Mouse (Mus musculus): Measurements from ENCODE around the gene Pacs2. TPM values are rescaled to one million over a fixed set of nuclear protein-coding genes. Genes with fewer than 3 reads are reported as not detected.

The Pacs2 gene
- total RNA-seq, 2 experiments from 2014 or later = 62.8 to 68.0 TPM

DNA sequence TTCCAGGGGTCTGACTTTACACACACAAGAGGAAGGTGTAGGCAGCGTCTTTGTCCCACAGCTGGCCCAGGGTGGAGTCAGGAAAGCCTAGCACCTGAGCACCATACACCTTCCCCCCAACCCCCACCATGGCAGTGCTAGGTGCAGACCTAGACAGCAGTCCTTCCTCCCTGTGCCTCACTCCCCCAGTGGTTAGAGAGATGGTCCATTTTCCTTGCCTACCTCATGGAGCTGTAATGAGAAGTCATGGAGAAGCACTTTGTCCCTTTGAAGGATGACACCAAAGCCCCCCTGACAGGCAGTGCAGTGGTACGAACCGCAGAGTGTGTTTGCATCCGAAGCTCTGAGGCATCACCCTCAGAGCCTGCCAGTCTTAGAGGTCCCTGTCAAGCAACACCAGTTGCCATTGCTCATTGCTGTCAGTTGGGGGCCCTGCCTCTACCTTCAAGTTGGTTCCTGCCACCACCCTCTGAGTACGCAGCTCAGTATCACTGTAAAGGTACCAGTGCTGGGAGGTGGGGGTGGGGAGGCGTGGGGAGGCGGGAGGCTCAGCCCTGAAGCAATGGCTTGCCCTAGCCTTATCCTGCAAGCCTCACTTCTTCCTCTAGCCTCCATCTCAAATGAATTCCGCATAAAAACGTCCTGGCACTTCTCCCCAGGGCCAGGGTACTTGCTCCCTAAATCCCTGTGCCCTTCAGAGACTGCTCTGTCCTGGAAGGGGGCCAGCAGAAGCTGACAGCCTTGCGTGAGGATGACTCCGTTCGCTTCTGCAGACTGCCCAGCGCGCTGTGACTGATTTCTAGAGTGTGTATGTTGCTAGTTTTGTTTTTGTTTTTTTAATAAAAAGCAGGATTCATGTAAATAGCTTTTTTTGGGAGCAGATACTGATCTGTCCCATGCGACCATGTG, 59.4 kb downstream of the Pacs2 start:
- DNase-seq (ENCODE audit: extremely low spot score in 1 of 2, low spot score in 2 of 2) = peak in 1 of 2 experiments; percentile 32
- peak overlapping the region; percentile 95 for H3K27ac ChIP-seq
- no peak for TF ChIP-seq CTCF (IDR thresholded peaks at IDR 0.05)
- peak overlapping the region; percentile 59 for H3K4me3 ChIP-seq
- intact Hi-C loops (cut with DNase I) = loop anchor here (2.0 kb wide), 3 partner anchors 25 to 69 kb away; partner anchors contain the start of genes Mta1 and Pacs2

DNA sequence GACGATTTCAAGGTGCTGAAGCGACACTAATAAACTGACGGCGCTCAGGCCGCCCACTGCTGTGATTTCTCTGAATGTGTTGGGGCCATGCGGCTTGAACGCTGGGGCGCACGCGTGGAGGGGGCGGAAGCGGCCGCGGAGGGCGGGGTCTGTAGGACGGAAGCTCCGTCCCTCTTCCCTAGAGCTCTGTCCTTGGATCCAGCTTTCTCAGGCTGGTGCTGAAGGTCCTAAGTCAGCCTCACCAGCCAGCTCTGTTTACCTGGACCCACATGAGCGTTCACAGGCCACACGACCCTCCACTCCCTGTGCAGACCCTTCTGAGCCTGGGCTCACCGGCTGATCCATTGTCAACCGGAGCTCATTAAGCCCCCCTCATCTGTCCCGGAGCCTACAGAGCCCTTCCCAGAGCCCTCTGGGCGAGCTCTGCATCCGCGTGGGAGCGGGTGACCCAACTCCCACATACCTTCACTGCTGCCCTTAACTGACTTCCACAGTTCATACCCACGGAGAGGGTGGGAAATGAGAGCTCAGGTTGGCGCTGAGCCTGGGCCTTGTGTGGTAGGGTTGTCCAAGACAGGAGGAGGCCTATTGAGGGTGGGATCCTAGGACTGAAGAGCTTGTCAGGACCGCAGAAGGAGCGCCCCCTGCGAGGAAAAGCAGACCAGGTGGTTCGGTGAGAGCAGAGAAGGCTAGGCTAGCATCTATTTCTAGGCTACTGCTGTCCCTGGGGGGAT, 60.2 kb downstream of the Pacs2 start, which contains the start of gene Tex22:
Gene Tex22 (plus strand): TSS at position 174 of the 734 bp plus-strand sequence.
- peak; percentile 88 to 89 for DNase-seq (ENCODE audit: extremely low spot score in 1 of 2, low spot score in 2 of 2)
- intact Hi-C loops (cut with DNase I) = loop anchor here (2.0 to 5.0 kb wide), 4 partner anchors 24 to 117 kb away; partner anchors contain the start of genes Mta1 and Pacs2
- Histone ChIP-seq H3K27ac (peak within 1 kb of the TSS; percentile 95), H3K4me3 (peak within 1 kb of the TSS; percentile 59)
- TF ChIP-seq CTCF (IDR thresholded peaks at IDR 0.05) = no peak

DNA sequence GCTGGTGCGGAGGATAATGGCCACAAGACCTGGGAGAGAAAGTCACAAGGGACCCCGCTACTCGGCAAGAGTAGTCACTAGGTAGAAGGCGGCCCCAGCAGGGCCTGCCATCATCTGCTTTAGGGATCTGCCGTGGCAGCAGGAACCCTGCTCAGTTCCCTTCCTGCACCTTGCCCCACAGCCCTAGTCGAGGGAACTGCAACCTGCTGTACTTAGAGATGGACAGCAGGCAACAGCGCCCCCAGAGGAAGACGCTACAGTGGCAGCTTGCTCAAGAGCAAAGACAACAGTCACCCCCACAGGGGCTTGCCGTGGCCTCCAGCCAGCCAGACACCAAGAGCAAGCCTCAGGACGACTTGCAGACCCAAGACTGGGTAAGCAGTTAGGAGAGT, 60.8 kb downstream of the Pacs2 start:
- peak; percentile 98 for TF ChIP-seq CTCF (IDR thresholded peaks at IDR 0.05)
- Histone ChIP-seq H3K4me3 (peak overlapping the region; percentile 59), H3K27ac (peak overlapping the region; percentile 95)
- intact Hi-C loops (cut with DNase I) = loop anchor here (2.0 to 5.0 kb wide), 4 partner anchors 24 to 118 kb away; partner anchors contain the start of genes Mta1 and Pacs2
- peak; percentile 82 to 87 for DNase-seq (ENCODE audit: extremely low spot score in 1 of 2, low spot score in 2 of 2)

DNA sequence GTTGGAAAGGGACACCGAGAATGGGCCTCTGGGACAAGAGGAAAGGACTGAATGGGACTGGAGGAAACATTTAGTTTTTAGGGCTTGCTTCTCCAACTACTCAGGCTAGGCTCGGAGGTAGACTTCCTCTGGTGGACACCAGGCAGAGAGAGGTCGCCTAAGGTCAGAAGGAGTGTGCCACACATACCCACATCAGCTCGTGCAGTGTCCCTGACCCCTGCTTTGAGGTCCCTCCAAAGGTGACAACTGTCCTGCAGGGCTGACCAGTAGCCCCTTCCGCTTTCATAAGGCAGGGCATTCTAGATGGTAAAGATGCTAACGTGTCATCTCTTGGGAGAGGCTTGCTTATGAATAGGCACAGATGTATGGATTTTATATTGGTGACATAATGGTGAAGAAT, 61.2 kb downstream of the Pacs2 start:
- peak overlapping the region; percentile 95 for H3K27ac ChIP-seq
- DNase-seq (ENCODE audit: extremely low spot score in 1 of 2, low spot score in 2 of 2) = no peak
- no peak for TF ChIP-seq CTCF (IDR thresholded peaks at IDR 0.05)
- intact Hi-C loops (cut with DNase I) = loop anchor here (2.0 to 5.0 kb wide), 4 partner anchors 23 to 118 kb away; partner anchors contain the start of genes Mta1 and Pacs2
- H3K4me3 ChIP-seq = no peak overlapping the region

DNA sequence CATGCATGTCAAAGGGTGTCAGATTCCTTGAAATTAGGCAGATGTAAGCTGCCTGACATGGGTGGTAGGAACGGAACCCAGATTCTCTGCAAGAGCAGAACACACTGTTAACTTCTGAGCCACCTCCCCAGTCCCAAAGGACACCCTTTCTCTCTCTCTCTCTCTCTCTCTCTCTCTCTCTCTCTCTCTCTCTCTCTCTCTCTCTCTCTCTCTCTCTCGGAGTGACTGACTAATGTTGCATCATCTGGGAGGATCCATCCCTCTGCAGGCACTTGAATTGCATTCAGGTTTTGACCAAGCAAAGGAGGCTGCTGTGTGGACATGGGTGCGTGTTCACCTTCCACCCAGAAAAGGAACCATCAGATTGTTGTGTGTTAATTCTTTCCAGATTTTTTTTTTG, 73.0 kb downstream of the Pacs2 start:
- no peak for TF ChIP-seq CTCF (IDR thresholded peaks at IDR 0.05)
- H3K4me3 ChIP-seq = no peak overlapping the region
- no peak overlapping the region for H3K27ac ChIP-seq
- DNase-seq (ENCODE audit: extremely low spot score in 1 of 2, low spot score in 2 of 2) = no peak
- intact Hi-C loops (cut with DNase I) = no loop called here

DNA sequence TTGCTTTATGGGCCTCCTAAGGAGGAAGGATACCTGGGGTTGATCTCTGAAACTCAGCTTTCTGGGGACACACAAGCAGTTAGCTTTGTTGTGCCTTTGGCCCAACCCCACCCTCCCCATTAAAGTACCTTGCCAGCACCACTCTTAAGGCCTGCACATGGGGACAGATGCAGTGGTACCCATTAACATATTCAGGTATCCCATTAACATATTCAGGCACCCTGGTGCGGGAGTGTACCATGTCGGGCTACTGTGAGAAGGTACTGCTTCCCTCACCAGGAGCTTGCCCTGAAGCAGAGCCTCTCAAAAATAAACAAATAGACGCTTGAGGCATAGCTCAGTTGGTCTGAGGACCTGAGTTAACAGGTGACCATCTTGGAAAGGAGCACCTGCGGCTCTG, 73.7 kb downstream of the Pacs2 start:
- no peak overlapping the region for H3K27ac ChIP-seq
- H3K4me3 ChIP-seq = no peak overlapping the region
- DNase-seq (ENCODE audit: extremely low spot score in 1 of 2, low spot score in 2 of 2) = no peak
- intact Hi-C loops (cut with DNase I) = no loop called here
- no peak for TF ChIP-seq CTCF (IDR thresholded peaks at IDR 0.05)

DNA sequence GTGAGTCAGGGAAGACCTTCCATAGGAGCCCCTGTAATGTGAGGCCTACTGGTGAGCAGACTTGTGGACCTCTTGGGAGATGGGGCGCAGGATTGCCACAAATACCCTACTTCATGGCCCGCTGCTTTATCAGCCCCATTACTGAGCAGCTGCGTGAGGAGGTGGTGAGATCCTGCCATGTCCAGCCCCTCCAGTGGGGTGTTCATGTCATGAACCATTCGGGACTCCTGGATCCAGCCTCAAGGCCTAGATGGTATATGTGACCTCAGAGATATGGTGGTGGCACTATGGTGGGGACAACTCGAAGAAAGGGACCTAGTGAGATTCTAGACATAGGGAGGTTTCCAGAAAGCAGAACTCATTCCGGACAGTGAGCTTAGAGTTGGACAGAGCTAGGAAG, 74.8 kb downstream of the Pacs2 start:
- intact Hi-C loops (cut with DNase I) = no loop called here
- Histone ChIP-seq H3K27ac (no peak overlapping the region), H3K4me3 (no peak overlapping the region)
- DNase-seq (ENCODE audit: extremely low spot score in 1 of 2, low spot score in 2 of 2) = no peak
- no peak for TF ChIP-seq CTCF (IDR thresholded peaks at IDR 0.05)

DNA sequence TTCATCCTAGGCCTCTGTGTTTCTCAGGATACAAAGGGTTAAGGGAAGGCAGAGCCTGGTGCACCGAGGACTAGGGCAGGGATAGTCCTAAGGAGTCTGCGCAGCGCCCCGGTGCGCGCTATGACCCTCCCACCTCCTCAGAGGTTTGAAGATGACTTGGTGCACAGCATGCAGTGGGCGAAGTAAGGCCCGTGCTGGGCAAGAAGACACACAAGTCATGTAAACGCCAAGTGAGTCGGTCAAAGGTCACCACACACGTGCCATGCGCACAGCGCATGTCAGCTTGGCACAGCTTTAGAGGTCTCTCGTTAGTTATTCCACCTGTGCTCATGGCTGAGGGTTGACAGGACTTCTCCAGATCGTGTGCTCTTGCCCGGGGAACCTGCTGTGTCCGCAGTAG, 75.7 kb downstream of the Pacs2 start:
- intact Hi-C loops (cut with DNase I) = no loop called here
- Histone ChIP-seq H3K4me3 (no peak overlapping the region), H3K27ac (no peak overlapping the region)
- no peak for DNase-seq (ENCODE audit: extremely low spot score in 1 of 2, low spot score in 2 of 2)
- no peak for TF ChIP-seq CTCF (IDR thresholded peaks at IDR 0.05)

DNA sequence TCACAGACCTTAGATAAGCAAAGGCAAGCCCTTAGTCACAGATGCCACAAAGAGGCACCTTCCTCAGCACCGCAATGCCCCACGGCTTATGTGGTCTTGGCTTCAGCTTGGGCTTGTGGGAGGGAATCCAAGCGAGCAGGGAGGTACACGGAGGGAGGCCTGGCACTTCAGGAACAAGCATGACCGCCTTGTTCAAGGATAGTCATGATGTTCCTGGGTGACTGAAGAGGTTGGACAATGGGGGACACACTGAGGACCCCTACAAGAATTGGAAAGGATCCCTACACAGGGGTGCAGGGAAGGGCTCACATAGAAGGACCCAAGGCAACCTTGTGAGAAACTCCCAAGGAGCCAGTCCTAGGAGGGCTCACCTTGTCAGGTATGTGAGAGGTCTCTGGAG, 82.7 kb downstream of the Pacs2 start:
- intact Hi-C loops (cut with DNase I) = no loop called here
- DNase-seq (ENCODE audit: extremely low spot score in 1 of 2, low spot score in 2 of 2) = no peak
- H3K4me3 ChIP-seq = peak overlapping the region; percentile 87
- no peak for TF ChIP-seq CTCF (IDR thresholded peaks at IDR 0.05)
- H3K27ac ChIP-seq = peak overlapping the region; percentile 96; the same call in 1 of the 2 replicates

DNA sequence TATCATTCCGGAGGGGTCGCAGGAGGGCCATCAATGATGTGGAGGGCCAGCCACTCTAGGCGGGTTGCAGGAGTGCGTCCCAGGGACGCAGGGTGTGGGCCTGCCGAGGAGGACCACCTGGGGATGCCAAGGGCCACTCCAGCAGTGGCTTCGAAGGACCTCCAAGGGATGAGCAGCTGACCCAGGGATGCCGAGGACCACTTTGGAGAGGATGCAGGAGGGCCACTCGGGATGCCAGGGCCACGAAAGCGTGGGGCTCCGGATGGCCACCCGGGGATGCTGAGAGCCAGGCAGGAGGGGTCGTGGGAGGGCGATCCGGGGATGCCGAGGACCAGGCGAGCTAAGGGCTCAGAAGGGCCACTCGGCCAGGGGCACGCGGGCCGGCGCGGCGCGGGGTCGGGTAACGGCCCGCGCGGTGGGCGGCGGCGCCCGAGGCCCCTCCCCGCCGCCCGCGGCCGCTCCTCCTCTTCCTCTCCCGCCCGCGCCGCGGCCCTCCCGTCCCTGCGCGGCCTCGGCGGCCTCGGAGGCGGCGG, 83.5 kb downstream of the Pacs2 start, which contains the start of gene Mta1:
Gene Mta1 (plus strand): TSS at position 530 of the 533 bp plus-strand sequence.
- DNase-seq (ENCODE audit: extremely low spot score in 1 of 2, low spot score in 2 of 2) = peak; percentile 49 to 58
- intact Hi-C loops (cut with DNase I) = loop anchor here (2.0 kb wide), 1 partner anchor 23 kb away; the partner anchor contains the start of gene Tex22
- peak within 1 kb of the TSS; percentile 96 for H3K27ac ChIP-seq

DNA sequence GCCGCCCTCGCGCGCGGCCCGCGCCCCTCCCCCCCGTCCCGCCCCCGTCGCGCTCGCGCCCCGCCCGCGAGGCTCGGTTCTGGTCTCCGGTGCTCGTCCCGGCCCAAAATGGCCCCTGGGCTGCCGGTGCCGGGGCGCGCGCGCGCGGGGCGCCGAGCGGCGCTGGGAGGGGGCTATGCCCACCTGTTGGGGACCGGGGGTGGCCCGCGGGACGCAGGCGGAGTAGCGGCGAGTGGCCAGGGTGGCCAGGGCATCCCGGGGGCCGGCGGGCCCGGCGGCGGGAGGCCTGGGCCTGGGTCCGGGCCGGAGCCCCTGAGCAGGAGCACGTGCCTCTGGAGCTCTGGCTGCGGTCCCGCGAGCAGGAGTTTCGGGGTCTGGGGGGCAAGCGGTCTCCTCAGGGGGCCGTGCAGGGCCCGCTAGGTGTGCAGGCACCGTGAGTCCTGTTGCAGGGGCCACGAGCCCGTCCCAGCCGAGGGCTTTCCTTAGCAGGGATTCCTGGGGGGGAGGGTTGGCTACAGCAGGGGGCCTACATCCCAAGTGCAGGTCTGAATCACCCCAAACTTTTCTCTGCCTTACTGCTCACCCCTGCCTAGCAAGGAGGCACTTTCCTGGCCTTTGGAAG, 84.3 kb downstream of the Pacs2 start:
- Histone ChIP-seq H3K27ac (peak overlapping the region; percentile 78), H3K4me3 (peak overlapping the region; percentile 75)
- intact Hi-C loops (cut with DNase I) = loop anchor here (2.0 kb wide), 1 partner anchor 24 kb away; the partner anchor contains the start of gene Tex22
- no peak for TF ChIP-seq CTCF (IDR thresholded peaks at IDR 0.05)
- DNase-seq (ENCODE audit: extremely low spot score in 1 of 2, low spot score in 2 of 2) = peak in 1 of 2 experiments; percentile 43

More for the DNA sequence above, 83.5 kb downstream of the Pacs2 start, which contains the start of gene Mta1:
- TF ChIP-seq CTCF (IDR thresholded peaks at IDR 0.05) = no peak
- H3K4me3 ChIP-seq = peak within 1 kb of the TSS; percentile 87

All from left cerebral cortex, adult 2 months (tissue).